Mouse (Mus musculus) layer of hippocampus, adult 11-12 months (tissue): ENCODE measurements around the gene Olfr1180.
"Not testable (repeated sequence)": the region's sequence is repeated elsewhere in the genome, so short reads cannot be mapped to it uniquely, and the experiment has no call there.

Experiments
- DNase-seq: peaks from one replicate; pipeline ENCODE4 v3.0.0; 2022; ENCODE audit warnings: low spot score

The Olfr1180 gene

DNA sequence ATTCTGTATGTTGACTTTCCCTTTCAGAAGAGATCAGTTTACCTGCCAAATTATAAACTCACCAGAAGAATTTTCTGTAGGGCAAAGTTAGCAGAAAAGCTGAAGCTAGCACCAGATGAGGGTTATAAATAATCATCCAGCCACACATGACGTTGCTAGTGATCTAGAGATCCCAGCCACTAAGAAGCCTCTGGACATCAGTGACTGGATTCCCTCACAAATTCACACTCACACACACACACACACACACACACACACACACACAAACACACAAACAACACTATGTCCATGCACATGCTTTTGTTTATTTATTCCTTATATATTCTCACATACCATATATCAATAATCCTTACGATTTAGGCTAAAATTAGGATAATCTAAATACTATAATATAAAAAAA, at the start of gene Olfr1180:
Olfr1180 (minus strand) TSS at position 101 of the 400 bp plus-strand sequence.
- no peak for DNase-seq

DNA sequence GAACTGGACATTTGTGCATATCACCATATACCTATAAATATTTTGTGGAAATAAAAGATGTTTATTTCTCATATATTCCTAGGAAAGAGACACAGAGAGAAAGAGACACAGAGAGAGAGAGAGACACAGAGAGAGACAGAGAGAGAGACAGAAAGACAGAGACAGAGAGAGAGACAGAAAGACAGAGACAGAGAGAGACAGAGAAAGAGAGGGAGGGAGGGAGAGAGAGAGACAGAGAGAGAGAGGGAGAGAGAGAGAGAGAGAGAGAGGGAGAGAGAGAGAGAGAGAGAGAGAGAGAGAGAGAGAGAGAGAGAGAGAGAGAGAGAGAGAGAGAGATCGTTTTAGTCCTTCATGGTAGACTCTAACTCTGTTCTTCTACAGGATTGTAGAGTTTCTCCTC, 35.6 kb upstream of the Olfr1180 start, which contains the start of gene Olfr1183:
Olfr1183 (plus strand) TSS at position 301 of the 400 bp plus-strand sequence.
- DNase-seq = not testable (repeated sequence)

DNA sequence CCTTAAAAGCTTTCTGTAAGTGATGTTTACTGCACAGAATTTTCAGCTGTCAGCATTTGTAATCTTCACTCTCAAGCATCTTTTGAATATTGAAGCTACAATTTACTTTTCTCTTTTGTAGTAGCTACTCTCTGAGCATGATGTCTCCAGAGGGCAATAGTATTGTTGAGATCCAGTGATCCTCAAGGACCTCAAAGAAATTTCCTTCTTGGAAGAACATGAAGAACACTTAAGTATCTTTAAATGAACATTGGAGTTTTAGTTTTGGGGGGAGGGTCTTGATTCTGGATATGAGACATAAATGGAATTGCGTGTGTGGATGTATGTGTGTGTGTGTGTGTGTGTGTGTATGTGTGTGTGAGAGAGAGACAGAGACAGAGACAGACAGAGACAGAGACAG, 30.1 kb upstream of the Olfr1180 start, which contains the start of gene Gm13757:
Gm13757 (minus strand) TSS at position 101 of the 400 bp plus-strand sequence.
- DNase-seq = no peak

DNA sequence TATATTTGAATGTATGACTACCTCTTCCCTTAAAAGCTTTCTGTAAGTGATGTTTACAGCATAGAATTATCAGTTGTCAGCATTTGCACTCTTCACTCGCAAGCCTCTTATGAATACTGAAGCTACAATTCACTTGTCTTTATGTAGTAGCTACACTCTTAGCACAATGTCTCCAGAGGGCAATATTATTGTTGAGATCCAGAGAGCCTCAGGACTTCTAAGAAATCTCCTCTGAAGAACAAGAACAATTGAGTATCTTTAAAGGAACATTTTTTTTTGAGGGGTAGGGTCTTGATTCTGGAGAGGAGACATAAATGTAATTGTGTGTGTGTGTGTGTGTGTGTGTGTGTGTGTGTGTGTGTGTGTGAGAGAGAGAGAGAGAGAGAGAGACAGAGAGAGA, 7.1 kb upstream of the Olfr1180 start, which contains the start of gene Olfr1181:
Olfr1181 (minus strand) TSS at position 101 of the 400 bp plus-strand sequence.
- DNase-seq = no peak

DNA sequence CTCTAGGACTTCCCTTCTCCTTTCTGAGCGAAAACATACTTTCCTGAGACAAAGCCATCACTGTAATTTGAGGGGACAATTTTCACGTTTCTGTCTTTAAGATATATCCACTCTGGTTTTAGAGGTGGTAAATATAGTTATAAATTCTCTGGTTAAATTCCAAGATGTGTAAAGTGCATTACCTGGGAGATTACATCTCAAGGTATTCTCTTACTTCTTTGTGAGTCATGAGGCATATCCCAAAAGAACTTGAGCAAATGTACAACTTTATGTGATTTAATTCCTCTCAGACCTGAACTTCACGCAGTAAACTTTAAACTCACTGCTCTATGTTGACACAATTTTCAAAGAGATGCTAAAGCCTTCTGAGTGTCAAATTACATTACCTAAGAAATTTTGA, 12.6 kb downstream of the Olfr1180 start, which contains the start of gene Olfr1179:
Olfr1179 (minus strand) TSS at position 101 of the 400 bp plus-strand sequence.
- no peak for DNase-seq

DNA sequence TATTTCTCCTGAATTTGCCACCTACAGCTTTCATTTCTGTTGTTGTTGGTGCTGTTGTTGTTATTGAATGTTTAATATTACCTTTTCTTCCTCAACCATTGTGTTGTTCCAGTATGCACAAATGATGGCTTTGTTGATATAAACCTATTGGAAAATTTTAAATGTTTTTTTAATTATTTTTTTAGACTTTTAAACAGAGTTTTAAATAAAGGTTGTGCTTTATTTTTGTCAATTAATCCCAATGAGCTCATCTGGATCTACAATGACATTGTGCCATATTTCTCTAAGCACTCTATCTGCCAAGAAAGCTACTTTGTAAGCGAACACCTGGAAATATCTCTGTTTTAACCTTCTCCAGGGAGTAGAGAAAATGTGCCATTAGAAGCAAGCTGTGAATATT, 32.2 kb downstream of the Olfr1180 start, which contains the start of gene Olfr1178:
Olfr1178 (plus strand) TSS at position 301 of the 400 bp plus-strand sequence.
- DNase-seq = no peak
